Mouse (Mus musculus) MEL-GATA-1-ER (cell line): ENCODE measurements around the gene B3galnt2.
A peak's percentile ranks its signal among the peaks of the same experiment; 100 is the strongest.
"Not testable (repeated sequence)": the region's sequence is repeated elsewhere in the genome, so short reads cannot be mapped to it uniquely, and the experiment has no call there.

Experiments used
- DNase-seq: peaks from one replicate; pipeline ENCODE4 v3.0.0-alpha.2; 2012; ENCODE audit warnings: low read depth; ENCODE audit errors: extremely low read depth

B3galnt2 gene

DNA sequence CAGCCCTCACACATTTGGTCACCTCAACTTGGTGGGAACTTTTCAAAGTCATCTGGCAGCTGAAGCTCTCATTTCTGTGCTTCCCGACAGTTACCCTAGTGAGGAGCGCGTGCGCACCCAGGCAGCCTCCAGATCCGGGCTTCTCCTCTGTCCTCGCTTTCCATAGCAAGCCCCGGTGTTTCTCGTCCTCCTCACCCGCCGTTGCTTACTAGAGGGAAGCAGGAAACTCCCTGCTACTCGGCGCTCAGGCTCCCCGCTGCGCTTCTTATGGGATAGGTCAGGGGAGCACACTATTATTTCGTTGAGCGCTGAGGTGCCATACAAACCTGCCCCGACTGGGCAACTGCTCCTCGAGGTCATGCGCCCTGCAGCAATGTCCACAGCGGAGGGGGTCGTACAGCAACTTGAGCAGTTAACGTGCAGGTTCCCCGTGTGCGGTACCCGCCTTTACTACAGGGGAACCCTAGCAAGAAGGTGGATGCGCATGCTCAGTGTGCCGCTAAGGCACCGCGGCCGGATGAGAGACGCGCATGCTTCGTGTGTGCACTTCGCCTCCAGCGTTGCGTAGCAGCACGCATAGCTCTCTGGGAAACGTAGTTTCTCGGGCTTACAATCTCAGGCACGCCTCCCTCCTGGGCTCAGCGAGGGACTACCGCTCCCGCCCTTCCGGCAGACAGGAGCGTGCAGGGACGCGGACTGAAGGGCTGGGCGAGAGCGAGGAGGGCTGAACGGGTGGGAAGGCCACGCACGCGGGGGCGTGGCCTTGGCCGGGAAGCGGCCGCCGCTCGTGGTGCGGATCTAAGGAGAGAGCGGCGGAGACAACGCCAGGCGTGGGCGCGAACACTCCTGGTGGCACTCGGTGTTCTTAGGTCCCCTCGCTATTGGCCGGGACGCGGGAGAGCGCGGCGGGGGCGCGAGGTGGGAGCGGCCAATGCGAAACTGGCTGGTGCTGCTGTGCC, at the start of gene B3galnt2:
TSS of gene B3galnt2 (plus strand) at position 596 of the 959 bp plus-strand sequence.
- DNase-seq: peak; percentile 98

DNA sequence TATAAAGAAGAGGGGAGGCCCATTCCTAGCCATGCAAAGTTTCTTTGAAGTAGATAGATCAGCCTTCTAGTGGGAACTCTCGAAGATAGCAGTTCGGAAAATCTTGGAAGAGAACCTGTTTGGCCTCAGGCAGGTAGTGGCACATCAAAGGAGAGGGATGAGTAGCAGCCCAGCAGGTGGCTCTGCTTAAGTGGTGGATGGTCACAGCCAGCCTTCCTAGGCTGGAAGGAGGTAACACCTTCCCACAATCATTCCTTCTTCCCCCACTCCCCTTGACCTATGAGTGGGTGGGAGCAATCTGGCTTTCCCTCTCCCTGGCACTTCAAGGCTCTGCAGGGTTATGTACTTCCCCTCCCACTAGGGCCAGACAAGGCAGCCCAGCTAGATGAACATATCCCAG, 42.9 kb upstream of the B3galnt2 start:
- no peak for DNase-seq

DNA sequence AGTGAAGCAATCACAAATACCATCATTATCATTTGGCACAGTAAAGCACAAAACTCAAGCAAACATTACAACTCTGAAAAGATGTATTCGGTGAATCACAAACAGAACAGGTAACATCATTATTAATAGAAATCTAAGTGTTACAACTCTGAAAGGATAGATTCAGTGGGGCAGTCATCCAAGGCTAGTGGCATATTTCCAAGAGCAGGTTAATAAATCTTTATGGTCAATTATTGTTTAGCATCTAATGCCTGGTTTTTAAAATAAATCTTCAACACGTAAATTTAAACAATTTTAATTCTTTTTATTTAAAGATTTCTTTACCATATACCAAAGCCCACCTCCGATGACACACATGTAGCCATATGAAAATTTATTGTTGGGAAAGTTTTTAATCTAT, 34.9 kb upstream of the B3galnt2 start:
- no peak for DNase-seq

DNA sequence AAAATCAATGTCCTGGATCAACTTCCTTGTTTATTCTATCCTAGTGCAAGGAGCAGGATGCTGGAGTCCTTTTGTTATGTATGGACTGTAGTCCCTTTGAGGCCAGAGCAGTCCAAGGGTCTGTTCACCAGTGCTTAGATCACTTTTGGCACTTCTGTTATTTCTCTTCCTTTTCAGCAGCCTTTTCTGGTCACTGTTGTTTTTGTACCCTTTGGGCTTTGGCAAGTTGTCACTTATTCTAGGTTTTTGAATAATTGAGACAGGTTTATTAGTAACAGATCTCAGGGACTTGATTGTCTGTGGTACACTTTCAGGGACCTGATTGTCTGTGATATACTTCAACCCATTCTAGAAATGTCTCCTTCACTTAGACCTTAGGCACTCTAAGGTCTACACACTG, 31.7 kb upstream of the B3galnt2 start:
- no peak for DNase-seq

DNA sequence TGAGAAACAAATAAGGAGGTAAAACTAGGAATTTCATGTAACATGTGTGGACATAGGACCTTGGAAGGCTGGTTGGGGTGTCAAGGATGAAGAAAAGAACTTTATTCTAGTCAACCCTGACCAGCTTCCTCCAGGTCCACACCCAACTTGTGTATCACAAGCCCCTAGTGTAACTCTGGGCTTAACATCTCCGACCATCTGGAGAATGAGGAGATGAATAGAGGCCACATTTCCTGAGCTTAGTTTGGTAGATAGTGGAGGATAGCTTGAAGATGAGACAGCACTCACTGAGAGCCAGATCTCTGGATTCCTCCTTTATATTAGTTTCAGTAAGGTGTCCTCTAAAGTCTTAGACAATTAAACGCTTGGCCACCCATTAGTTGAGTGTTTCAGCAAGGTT, 24.3 kb upstream of the B3galnt2 start:
- peak; percentile 10 for DNase-seq

DNA sequence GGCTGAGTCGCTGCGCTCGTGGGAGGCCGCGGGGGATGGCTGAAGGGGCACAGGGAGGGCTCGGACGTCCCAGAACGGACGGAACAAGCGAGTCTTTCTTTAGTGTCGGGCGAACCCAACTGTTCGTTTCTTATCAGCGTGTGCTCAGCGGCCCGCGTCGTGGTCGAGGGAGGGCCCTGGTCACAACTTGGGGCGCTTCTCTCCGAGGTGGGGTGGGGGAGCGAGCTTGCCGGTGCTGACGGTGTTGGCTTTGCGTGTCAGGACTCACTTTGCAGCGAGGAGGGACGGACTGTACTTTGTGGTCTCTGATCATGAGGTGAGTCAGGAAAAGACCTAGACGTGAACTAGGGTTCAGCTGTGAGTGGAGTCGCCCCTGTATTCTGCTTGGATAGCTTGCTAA, 662 bp downstream of the B3galnt2 start:
- DNase-seq: no peak

DNA sequence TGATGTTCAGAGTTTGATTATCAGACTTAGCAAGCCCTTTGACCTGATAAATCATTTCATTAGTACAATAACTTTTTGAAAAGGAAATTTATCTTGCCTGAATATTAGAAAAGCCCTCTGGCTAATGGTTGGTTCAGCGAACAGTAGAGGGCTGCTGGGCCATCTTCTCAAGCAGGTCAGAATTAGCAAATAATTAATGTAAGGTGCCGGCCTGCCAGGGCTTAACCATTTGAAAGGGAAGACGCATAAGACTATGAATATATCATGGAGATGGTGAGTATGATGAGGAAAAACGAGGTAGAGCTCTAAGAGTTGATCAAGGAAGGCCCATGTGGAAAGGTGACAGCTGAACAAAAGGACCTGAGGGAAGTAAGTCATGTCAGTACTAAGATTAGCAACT, 2.4 kb downstream of the B3galnt2 start:
- DNase-seq: no peak

DNA sequence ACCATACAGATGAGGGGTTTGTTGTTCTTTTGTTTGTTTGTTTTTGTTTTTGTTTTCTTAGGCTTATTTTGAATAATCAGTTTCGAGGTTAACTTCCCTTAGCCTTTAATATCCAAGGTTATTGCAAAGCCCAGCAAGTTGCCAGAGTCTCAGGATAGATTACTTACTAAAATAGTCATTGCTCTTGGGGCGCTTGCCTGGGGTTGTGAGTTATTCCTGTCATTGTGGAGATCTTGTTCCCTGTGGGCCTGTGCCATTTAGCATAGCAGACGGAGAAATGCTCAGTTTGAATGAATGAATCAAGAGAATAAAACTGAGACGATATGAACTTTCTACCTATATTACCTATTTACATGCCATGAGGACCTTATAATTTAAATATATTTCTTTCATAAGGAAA, 5.9 kb downstream of the B3galnt2 start:
- no peak for DNase-seq

DNA sequence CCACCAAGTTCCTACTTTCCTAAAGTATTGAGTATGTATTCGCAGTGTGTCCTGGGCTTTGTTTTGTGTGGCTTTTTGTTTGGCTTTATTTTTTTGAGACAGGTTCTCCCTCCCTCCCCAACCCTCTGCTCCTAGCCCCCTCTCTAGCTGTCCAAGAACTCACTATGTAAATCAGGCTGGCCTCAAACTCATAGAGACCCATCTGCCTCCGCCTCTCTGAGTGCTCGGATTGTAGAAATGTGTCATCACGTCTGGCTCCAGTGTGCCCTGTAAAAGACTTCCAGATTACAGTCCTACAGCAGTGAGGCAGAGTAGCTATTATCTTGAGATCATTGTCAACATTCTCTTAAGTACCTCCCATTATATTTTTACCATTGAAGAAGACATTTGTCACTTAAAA, 6.8 kb downstream of the B3galnt2 start:
- no peak for DNase-seq

DNA sequence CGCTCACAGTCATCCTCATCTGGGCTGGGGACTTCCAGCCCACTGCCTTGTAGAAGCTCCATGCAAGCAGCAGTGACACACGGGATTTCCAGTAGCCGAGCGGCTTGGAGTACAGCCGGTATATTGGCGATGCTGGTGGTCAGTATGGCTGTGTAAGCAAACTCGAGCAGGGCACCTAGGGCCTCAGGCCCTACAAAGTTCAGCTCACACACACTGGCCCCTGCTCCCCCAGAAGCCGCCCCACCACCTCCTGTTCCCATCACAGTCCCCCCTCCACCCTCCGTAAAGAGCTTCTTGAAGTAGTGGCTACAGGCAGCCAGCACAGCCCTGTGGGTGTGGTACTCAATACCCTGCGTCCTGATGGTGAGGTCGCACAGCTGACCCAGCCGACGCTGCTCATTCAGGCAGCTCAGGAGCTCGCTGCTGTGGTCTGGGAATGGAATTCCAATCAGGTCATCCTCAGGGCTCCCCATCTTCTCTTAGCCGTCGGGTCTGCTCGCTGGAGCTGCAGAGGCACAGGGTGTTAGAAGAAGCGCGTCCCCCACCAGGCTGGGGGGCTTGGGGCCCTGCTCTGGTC, 11.2 kb downstream of the B3galnt2 start:
- no peak for DNase-seq

DNA sequence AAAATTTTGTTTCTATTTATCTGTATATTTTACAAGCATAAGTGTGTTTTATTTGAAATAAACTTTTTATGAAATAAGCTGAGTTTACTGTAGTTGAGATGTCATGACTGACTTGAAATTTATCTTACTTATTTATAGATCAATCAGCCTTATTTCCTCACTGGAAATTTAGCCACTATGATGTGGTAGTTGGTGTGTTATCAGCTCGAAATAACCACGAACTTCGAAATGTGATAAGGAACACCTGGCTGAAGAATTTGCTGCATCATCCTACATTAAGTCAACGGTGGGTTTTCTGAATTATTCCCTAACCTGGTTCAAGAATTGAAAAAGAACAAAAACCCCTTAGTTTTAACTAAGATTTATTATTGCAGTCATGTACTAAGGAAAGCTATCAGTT, 11.9 kb downstream of the B3galnt2 start:
- DNase-seq: no peak

DNA sequence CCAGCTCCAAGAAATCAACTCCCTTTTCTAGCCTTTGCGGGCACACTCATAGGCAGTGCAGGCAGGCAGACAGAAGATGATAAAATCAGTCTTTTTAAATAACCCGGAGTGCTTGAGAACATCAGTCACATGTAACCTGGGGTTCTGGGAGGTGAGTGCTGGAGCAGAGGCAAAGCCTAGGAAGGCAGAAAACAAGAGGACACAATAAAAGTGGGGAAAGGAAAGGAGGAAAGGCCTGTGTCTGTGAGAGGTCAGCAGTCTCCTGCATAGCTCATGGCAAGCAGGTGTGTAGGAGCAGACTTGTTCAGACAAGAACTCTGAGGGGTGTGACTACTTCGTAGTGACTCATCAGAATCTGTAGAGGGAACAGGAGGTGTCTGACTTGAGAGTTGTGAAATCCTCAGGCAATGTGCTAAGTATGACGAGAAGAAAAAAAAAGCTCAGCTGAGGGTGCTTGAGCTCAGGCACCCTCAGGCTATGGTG, 14.4 kb downstream of the B3galnt2 start:
- peak; percentile 53 for DNase-seq

DNA sequence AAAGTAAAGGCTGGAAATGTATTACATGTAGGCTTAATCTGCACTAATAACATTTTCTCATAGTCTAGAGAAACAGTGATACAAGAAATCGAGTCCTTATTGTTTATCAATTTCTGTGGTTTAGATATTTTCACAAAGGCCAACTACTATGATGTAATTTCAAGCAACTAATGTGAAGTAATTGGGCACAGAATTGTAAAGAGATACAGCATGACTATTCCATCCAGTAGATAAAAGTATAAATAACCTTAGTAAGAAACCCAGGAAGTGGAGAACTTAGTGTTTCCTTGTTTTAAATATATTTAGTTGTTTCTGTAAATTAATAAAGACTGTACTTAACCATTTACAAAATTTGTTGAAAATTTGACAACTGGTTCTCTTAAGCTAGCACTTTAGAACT, 15.5 kb downstream of the B3galnt2 start:
- DNase-seq: no peak

DNA sequence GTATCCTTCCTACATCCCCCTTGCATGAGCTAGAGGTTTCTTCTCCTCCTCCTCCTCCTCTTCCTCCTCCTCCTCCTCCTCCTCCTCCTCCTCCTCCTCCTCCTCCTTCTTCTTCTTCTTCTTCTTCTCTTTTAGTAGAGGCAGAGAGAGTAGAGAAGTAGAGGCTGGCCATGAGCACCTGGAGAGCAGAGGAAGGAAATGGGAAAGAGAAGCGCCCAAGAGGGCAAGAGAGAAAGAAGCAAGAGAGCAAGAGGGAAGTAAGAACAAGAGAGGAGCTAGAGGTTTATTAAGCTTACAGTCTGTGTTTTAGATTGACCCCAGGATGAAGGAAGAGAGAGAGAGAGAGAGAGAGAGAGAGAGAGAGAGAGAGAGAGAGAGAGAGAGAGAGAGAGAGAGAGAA, 27.6 kb downstream of the B3galnt2 start:
- DNase-seq: not testable (repeated sequence)

DNA sequence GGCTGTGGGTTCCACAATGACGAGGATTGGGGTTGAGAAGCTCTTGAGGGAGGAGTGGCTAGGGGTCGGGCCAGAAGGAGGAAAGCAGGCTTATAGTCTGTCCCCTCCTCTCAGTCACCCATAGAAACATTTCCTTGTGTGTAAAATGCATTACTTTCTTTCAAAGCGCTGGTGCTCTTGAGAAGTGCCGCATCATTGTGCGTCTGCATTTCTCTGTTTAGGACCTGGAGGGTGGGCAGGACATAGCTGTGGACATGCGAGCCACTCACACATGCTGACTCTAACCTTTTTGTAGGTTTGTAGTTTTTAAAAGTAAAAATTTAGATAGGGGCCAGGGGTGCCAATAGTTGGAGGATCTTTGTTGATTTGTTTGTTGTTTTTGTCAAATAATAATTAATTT, 29.3 kb downstream of the B3galnt2 start:
- DNase-seq: no peak

DNA sequence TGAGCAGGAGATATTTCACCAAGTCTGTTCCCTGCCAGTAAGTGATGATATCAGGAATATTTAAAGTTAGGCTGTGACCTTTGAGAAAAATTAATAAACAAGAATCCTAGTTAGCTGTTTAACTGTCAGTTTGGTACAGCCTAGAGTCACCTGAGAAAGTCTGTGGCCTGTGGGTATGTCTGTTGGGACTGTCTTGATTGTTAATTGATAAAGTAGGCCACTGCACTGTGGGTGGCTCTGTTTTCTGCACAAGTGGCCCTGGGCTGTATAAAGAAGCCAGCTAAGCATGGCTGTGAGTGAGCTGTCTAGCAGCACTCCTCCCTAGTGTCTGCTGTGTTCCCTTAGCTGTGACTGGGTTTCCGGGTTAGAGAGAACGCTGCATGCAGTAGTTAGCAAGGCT, 34.9 kb downstream of the B3galnt2 start:
- DNase-seq: no peak

DNA sequence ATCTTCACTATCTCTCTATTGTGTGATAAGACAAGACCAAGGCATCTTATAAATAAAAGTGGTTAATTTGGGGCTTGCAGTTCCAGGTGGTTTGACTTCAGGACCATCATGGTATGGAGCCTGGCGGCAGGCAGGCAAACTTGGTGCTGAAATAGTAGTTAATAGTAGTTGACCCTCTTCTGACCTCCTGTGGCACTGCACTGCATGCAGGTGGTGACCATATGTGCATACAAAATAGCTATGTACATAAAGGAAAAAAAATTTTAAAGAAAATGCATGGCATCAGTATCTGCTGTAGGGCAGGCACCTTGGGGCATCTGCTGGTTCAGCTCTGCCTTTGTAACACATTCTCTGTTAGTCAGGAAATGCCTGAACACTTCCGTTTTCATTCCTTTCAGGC, 36.1 kb downstream of the B3galnt2 start:
- no peak for DNase-seq

DNA sequence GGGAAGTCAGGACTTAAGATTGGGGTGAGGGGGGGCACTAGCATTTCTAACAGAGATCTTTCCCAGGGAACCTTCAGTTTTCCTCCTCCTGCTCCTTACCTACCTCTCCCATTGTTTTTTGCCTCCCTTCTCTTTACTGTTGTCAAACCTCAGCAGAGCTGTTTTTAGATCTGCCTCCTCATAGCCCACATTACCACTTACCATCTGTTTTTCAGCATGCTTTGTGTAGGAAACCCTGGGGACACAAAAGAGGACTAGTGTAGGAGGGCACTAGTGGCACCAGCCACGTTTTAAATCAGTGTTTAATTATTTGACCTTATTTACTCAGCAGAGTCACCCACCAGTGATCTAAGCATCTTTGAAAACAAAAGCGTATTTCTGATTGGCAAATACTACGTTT, 38.8 kb downstream of the B3galnt2 start:
- no peak for DNase-seq

DNA sequence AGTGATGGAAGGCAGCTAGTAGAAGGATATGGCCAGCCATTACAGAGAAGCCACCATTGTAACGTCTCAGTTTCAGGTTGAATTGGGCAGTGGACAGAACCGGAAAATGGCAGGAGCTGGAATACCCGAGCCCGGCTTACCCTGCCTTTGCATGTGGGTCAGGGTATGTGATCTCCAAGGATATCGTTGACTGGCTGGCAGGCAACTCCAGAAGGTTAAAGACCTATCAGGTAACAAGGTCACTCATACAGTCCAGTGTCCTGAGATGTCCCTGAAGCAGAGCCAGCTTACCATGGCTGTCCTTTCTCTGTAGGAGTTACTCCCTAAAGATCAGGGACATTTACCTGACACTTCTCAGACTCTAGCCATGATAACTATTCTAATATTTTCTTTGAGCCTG, 40.8 kb downstream of the B3galnt2 start:
- no peak for DNase-seq

DNA sequence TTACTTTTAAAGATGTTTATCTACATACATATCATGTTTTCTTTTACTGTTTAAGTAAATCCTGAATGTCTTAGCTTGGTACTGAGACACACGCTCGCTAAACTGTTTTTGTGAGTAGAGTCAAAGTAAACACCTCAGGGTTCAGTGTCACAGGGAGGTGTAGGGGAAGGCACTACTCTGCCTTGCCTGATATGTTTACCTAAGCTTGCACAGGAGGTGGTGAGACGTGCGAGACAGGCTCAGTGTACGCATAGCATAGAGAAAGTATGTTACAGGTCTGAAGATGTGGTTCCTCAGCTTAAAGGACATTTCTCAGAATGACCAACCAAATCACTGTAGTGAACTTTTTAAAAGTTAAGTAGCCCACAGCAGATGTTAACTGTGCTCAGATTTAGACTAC, 43.2 kb downstream of the B3galnt2 start:
- no peak for DNase-seq

DNA sequence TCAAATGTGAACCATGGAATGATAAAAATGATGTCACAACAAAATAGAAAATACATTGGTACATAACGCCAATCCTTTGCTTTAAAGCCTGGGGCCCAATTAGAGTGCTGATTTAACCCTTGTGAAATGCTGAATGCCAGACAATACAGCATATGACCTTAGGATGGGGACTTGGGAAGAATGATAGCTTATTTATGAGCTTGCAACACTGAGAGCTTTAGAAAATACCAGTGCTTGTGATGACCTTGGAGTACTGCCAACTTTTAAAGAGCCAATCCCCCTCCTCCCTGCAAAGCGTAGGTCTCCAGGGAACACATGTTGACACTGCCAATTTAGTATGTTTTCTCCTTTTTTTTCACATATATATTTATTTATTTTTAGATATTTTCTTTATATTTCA, 48.4 kb downstream of the B3galnt2 start:
- DNase-seq: no peak

DNA sequence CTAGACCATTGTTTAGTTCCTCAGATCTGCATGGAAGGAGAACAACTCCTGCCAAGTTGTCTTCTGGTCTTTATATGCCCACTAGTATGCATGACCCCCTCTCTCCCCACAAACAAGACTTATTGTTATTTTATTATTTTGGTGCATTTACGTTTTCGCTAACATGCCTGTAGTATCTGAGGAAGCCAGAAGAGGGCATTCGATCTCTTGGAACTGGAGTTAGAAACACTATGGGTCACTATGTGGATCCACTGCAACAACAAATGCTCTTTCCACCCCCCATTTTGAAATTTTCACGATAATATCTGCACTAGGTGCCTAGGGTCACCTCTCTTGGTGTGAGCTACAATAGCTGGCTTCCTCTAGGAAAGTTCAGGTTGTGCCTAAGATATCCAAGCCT, 49.8 kb downstream of the B3galnt2 start:
- DNase-seq: no peak

DNA sequence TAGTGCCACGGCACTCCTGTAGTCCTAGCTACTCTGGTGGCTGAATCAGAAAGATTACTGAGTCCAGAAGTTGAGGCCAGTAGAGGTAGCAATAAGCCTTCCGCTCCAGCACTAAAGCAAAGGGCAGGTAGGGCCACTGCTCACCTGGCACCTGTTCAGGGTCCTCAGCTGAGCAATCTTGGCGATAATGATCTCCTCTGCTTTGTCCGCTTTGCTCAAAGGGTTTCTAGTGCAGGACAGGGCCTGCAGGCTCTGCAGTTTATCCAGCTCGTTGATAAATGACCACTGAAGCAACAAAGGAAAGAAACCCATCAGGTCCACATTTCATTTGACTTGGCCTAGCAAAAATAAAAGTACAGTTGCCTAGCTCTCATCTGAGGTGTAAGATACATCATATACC, 50.7 kb downstream of the B3galnt2 start:
- DNase-seq: no peak
